Mouse (Mus musculus) kidney, adult 2 months (tissue): ENCODE measurements around the gene Endov. TPM values are rescaled to one million over a fixed set of nuclear protein-coding genes. Genes with fewer than 3 reads are reported as not detected.
A peak's percentile ranks its signal among the peaks of the same experiment; 100 is the strongest.

ENCODE experiments used
- DNase-seq: peaks from one replicate; pipeline ENCODE4 v3.0.0; 2021
- H3K27ac ChIP-seq: fragments of 200-500 bp; 2 replicates; pipeline ENCODE4 v1.5.1; 2012; ENCODE audit warnings: low read depth, low read length, control low read depth, inconsistent platforms; ENCODE audit not compliant: insufficient read depth
- H3K27me3 ChIP-seq: fragments of 200-500 bp; replicated peaks from 2 replicates; pipeline ENCODE4 v1.6.1; 2012; ENCODE audit warnings: mild to moderate bottlenecking, moderate library complexity, low read length, inconsistent platforms; ENCODE audit not compliant: control insufficient read depth, insufficient read depth
- H3K36me3 ChIP-seq: fragments of 200-500 bp; 2 replicates; pipeline ENCODE4 v1.6.1; 2012; ENCODE audit warnings: mild to moderate bottlenecking, moderate library complexity, low read length, inconsistent platforms; ENCODE audit not compliant: control insufficient read depth, insufficient read depth
- H3K4me1 ChIP-seq: fragments of 200-500 bp; 2 replicates; pipeline ENCODE4 v1.6.1; 2011; ENCODE audit warnings: low read length; ENCODE audit not compliant: control insufficient read depth, insufficient read depth
- H3K4me3 ChIP-seq: fragments of 200-500 bp; 2 replicates; pipeline ENCODE4 v1.5.1; 2011; ENCODE audit warnings: mild to moderate bottlenecking, low read depth, low read length, control low read depth; ENCODE audit not compliant: insufficient read depth
- CTCF ChIP-seq: fragments of 200-500 bp; conservative IDR thresholded peaks from 2 replicates; pipeline ENCODE4 v1.5.1; 2011; ENCODE audit warnings: low read depth, mild to moderate bottlenecking, control low read depth, low read length, moderate library complexity, mixed read lengths; ENCODE audit not compliant: insufficient read depth, insufficient read length
- POLR2A ChIP-seq: fragments of 200-500 bp; IDR thresholded peaks from one replicate; pipeline ENCODE4 v1.6.1; 2011; ENCODE audit warnings: low read depth, low read length, control low read depth
- WGBS: fragments of 180-500 bp; shearing (Covaris S2); methylation state at CpG from one replicate; pipeline ENCODE4 v1.1.7; 2018; 5-methylcytosine and 5-hydroxymethylcytosine counted together
- polyA plus RNA-seq: library from polyadenylated mRNA; depleted of rRNA; stranded (reverse); fragments of >200 nt; gene quantifications from 2 replicates; pipeline ENCODE4 v1.2.3, GENCODE M21; 2012

The Endov gene
- polyA plus RNA-seq, 1 experiment, result 14.1 TPM

DNA sequence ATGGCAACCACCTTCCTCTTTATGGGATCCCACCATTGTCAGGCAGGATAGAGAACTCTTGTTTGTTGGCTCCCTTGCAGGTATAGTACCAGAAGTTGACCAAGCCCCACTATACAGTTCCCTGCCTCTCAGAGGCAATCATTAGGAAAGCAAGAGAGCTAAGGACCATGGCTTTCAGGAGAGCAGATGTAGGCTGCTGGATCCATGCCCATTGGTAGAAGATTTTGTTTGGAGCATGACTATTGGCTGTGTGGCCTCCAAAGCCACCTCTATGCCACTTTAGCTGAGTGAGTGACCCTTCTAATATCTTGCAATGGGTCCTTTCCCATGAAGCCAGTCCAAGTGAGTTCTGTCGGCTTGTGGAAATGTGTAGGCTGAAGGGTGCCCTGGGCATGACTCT, 28.2 kb downstream of the Endov start:
- no peaks in the 10 kb centered on the region for H3K27me3 ChIP-seq
- 96% methylated on average over 1 of the region's 1 CpGs for WGBS
- H3K27ac ChIP-seq, result no peak overlapping the region
- H3K4me1 ChIP-seq, result no peaks in the 10 kb centered on the region
- DNase-seq, result no peak
- no peaks in the 10 kb centered on the region for H3K36me3 ChIP-seq
- no peak overlapping the region for H3K4me3 ChIP-seq
- TF ChIP-seq POLR2A (no peak), CTCF (no peak)

DNA sequence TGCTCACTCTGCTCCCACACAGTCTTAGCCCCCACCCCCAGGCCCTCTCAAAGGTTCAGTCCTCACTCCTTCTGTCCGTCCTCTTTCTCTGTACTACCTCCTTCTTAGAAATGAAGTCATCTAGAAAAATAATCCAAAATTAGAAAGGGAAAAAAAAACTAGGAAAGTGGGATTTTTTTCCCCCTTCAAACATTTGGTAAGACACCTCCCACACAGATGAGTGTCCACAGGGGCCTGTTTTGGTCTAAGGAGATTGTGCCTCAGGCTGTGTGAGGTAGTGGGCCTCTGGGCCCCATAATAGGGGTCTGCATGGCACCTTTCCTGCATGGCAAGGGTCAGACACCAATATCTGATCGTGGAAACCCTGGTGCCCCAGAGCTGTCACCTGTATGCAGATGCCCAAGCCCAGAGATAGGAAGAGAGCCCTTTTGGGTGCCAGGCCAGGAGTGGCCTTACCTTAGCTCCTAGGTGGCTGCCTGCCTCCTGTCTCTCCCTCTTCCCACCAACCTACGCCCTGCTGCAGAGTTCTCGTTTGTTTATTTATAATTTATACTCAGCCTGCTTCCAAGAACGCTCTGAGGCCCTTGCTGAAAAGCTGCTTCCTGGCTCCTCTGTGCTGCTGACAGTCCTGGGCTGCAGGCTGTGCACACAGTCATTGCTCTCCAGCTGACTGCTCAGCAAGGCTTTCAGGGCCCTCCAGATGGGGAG, 29.0 kb downstream of the Endov start:
- Histone ChIP-seq H3K4me3 (no peak overlapping the region), H3K27me3 (no peaks in the 10 kb centered on the region), H3K36me3 (no peaks in the 10 kb centered on the region), H3K4me1 (no peaks in the 10 kb centered on the region), H3K27ac (no peak overlapping the region)
- no peak for DNase-seq
- TF ChIP-seq POLR2A, result no peak
- TF ChIP-seq CTCF, result no peak
- 61% methylated on average over 5 of the region's 5 CpGs for WGBS

- TF ChIP-seq POLR2A (no peak), CTCF (no peak)
- Histone ChIP-seq H3K36me3 (no peaks in the 10 kb centered on the region), H3K27ac (no peak overlapping the region), H3K4me1 (no peaks in the 10 kb centered on the region), H3K4me3 (no peak overlapping the region), H3K27me3 (no peaks in the 10 kb centered on the region)
- DNase-seq, result no peak
These were observed 29.5 kb downstream of the Endov start for GRCm38 (mm10) chr11:119520713-119521063.

DNA sequence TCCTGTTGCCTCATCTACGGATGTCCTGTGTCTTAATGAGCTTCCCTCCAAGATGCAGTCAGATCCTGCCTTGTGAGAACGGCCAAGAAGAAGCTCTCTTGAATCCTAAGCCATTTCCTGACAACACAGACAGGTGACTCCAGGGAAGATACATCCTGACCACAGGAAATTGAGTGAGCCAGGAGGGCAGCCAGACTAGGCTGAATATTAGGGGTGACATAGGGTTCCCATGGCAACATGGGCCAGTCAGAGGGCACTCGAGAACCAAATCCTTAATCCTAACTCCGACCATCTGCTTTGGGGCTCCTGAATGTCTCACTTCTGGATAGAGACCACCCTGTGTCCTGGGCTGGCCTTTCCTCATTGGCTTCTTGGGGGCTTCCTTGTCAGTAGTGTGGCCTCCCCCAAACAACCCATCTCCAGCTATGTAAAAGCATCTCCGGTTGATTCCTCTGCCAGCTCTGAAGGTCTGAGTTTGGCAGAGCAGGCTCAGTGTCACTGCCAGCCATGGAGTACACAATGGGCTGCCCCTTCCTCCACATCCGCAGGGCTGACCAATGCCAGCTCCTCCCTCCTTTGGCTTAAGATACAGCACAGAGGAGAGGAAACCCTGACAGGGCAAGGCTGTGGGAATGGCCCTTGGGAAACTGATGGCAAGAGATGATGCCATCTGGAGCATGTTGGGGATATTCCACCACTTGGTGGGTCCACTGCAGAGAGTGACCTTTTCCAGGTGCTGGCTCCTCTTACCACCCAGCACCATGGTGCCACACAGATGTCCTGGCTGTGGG, 31.0 kb downstream of the Endov start:
- Histone ChIP-seq H3K36me3 (no peaks in the 10 kb centered on the region), H3K4me3 (no peak overlapping the region), H3K27ac (peak overlapping the region; percentile 9; the same call in 1 of the 2 replicates), H3K27me3 (no peaks in the 10 kb centered on the region), H3K4me1 (no peaks in the 10 kb centered on the region)
- no peak for DNase-seq
- WGBS, result 70% methylated on average over 6 of the region's 6 CpGs
- TF ChIP-seq CTCF, result no peak

GRCm38 (mm10) chr11:119522779-119523178, 31.6 kb downstream of the Endov start:
- no peak for TF ChIP-seq POLR2A
- TF ChIP-seq CTCF, result no peak
- DNase-seq, result peak; percentile 36
- H3K27me3 ChIP-seq, result no peaks in the 10 kb centered on the region
- H3K36me3 ChIP-seq, result no peaks in the 10 kb centered on the region
- 77% methylated on average over 8 of the region's 8 CpGs for WGBS
- H3K4me3 ChIP-seq, result no peak overlapping the region
- no peaks in the 10 kb centered on the region for H3K4me1 ChIP-seq
- no peak overlapping the region for H3K27ac ChIP-seq

DNA sequence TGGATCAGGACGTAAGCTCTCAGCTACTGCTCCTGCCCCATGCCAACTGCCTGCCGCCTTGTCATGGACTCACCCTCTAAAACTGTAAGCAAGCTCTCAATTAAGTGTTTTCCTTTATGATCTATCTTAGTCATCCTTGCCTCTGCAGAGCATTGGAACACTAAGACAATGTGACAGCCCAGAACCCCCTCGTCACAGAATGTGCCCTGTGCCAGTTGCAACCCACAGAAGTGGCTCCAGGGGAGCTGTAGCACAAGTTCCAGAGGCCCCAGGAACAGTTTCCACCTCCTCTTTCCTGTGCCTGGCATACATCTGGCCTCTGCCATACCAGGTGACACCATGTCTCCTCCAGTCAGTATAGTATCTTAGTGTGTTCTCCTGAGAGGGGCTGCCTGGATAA, 32.2 kb downstream of the Endov start:
- DNase-seq, result no peak
- WGBS, result 91% methylated on average over 3 of the region's 3 CpGs
- TF ChIP-seq CTCF, result no peak
- TF ChIP-seq POLR2A, result no peak
- no peaks in the 10 kb centered on the region for H3K36me3 ChIP-seq
- H3K4me1 ChIP-seq, result no peaks in the 10 kb centered on the region
- no peaks in the 10 kb centered on the region for H3K27me3 ChIP-seq
- no peak overlapping the region for H3K27ac ChIP-seq
- H3K4me3 ChIP-seq, result no peak overlapping the region

DNA sequence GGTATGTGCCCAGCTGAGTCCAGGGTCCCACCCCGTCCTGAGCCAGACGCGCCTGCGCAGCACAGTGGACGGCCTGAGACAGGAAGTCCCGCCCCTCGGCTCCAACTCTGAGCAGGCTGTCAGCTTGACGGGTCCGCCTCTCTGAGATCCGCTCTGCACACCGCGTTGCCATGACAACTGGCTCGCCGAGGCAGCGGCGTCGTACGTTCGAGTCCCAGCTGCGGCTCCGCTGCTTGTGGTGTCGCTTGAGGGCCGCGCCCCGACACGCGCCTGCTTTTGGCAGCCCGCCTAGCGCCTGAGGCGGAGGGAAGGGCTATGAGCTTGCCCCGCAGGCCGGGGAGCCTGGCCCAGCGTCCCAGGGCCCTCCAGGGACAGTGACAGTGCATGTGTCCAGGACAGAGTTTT, 33.4 kb downstream of the Endov start:
- H3K27ac ChIP-seq, result no peak overlapping the region
- peak overlapping the region; percentile 57; the same call in 1 of the 2 replicates for H3K4me3 ChIP-seq
- no peaks in the 10 kb centered on the region for H3K27me3 ChIP-seq
- TF ChIP-seq POLR2A (no peak), CTCF (no peak)
- 3% methylated on average over 33 of the region's 33 CpGs for WGBS
- H3K4me1 ChIP-seq, result no peaks in the 10 kb centered on the region
- peak; percentile 92 for DNase-seq
- H3K36me3 ChIP-seq, result no peaks in the 10 kb centered on the region
